ENCODE assay signal across 9 mouse cellular contexts in genomic region chr11:53958984-53959383, GRCm38 (mm10). TPM values are rescaled to one million over a fixed set of nuclear protein-coding genes. Genes with fewer than 3 reads are reported as not detected.
DNase-seq lines count a peak whose midpoint lies in the region; ATAC-seq and TF ChIP-seq lines count a peak whose summit lies in the region.
"Had no signal": no experiment of that assay in that cellular context is flagged by ENCODE, and none has a peak within 500 bp of the region (broad histone marks: within the 10 kb centered on the region; RNA-seq: fewer than 3 reads in every experiment).

No protein-coding gene starts in this region.

- TF ChIP-seq POLR2A in small intestine, adult 2 months (IDR thresholded peaks at IDR 0.05; ENCODE audit: low read depth, low read length), result no peak

- no peak for ATAC-seq in kidney, embryonic 14.5 days (ENCODE audit: low FRiP score, low TSS enrichment)
- no peak for ATAC-seq in embryonic facial prominence, embryonic 14.5 days (ENCODE audit: low read depth)

- peak; percentile 69; the same call in 1 of the 2 replicates for TF ChIP-seq CTCF in small intestine, adult 2 months (IDR thresholded peaks at IDR 0.05; ENCODE audit: extremely low read depth, insufficient read length, insufficient replicate concordance, low read depth, low read length)

- no peaks in the 10 kb centered on the region for H3K27me3 ChIP-seq in kidney, embryonic 14.5 days (ENCODE audit: control insufficient read depth, insufficient read depth, low read length)
- H3K27me3 ChIP-seq in embryonic facial prominence, embryonic 14.5 days (replicated peaks; ENCODE audit: control insufficient read depth, insufficient read depth, low read length), result no peaks in the 10 kb centered on the region
- no peaks in the 10 kb centered on the region for H3K27me3 ChIP-seq in small intestine, adult 2 months (ENCODE audit: control insufficient read depth, insufficient read depth, low read length)

- no peaks in the 10 kb centered on the region for H3K4me1 ChIP-seq in kidney, embryonic 14.5 days (ENCODE audit: control insufficient read depth, insufficient read depth, low read length)
- no peaks in the 10 kb centered on the region for H3K4me1 ChIP-seq in embryonic facial prominence, embryonic 14.5 days (ENCODE audit: control insufficient read depth, insufficient read depth, low read length)
- 0 out of 2 replicates have a peak, but pooled peaks cover 3% of the 10 kb centered on the region for H3K4me1 ChIP-seq in small intestine, adult 2 months (ENCODE audit: control insufficient read depth, insufficient read depth, insufficient read length, low read length)

- no peak overlapping the region for H3K4me3 ChIP-seq in kidney, embryonic 14.5 days (ENCODE audit: low read length)
- no peak overlapping the region for H3K4me3 ChIP-seq in embryonic facial prominence, embryonic 14.5 days (ENCODE audit: low read depth, low read length)
- H3K4me3 ChIP-seq in small intestine, adult 2 months (ENCODE audit: low read depth, low read length), result peak overlapping the region; percentile 54

- no peak overlapping the region for H3K9ac ChIP-seq in kidney, embryonic 14.5 days (ENCODE audit: low read depth, low read length)
- H3K9ac ChIP-seq in embryonic facial prominence, embryonic 14.5 days (ENCODE audit: low read depth, low read length), result no peak overlapping the region

- peak; percentile 35 for DNase-seq in kidney, adult 11 months
- DNase-seq in right cerebral cortex, postnatal 14 days, result peak; percentile 7
- no peak for DNase-seq in right cerebral cortex, postnatal 36 days (ENCODE audit: low spot score in 2 of 2)
- peak; percentile 9 for DNase-seq in embryonic facial prominence, embryonic 14.5 days (ENCODE audit: low spot score)
- DNase-seq in yolk sac, embryonic 10.5 days (ENCODE audit: low spot score), result no peak
- DNase-seq in cerebellum, adult 9-10 months, result no peak
- DNase-seq: cerebellum, adult 11-12 months had no signal

- no peak overlapping the region for H3K27ac ChIP-seq in kidney, embryonic 14.5 days (ENCODE audit: low read depth, low read length)
- no peak overlapping the region for H3K27ac ChIP-seq in embryonic facial prominence, embryonic 14.5 days (replicated peaks; ENCODE audit: low read depth, low read length)
- H3K27ac ChIP-seq in small intestine, adult 2 months (ENCODE audit: insufficient read depth, low read depth, low read length), result peak overlapping the region; percentile 92

- H3K4me2 ChIP-seq in kidney, embryonic 14.5 days (replicated peaks; ENCODE audit: low read depth, low read length), result no peak overlapping the region
- no peak overlapping the region for H3K4me2 ChIP-seq in embryonic facial prominence, embryonic 14.5 days (ENCODE audit: low read depth, low read length)

- H3K9me3 ChIP-seq in kidney, embryonic 14.5 days (ENCODE audit: control insufficient read depth, low read length), result no peaks in the 10 kb centered on the region
- no peaks in the 10 kb centered on the region for H3K9me3 ChIP-seq in embryonic facial prominence, embryonic 14.5 days (ENCODE audit: control insufficient read depth, low read length)

- H3K36me3 ChIP-seq in kidney, embryonic 14.5 days (ENCODE audit: control insufficient read depth, insufficient read depth, low read length), result no peaks in the 10 kb centered on the region
- H3K36me3 ChIP-seq in embryonic facial prominence, embryonic 14.5 days (ENCODE audit: control insufficient read depth, insufficient read depth, low read length), result no peaks in the 10 kb centered on the region
- peaks cover 13% of the 10 kb centered on the region for H3K36me3 ChIP-seq in small intestine, adult 2 months (ENCODE audit: control insufficient read depth, insufficient read depth, low read length)

- 51% methylated on average over 3 of the region's 3 CpGs for WGBS in kidney, embryonic 14.5 days
- 43% methylated on average over 3 of the region's 3 CpGs for WGBS in embryonic facial prominence, embryonic 14.5 days
- 16% methylated on average over 3 of the region's 3 CpGs for WGBS in small intestine, adult 2 months

RNA-seq across cellular contexts. Expression of gene Slc22a21, which starts 21.1 kb away (rescaled TPM):
- polyA plus RNA-seq in kidney, embryonic 14.5 days (2014; fragmentation: Nextera tagmentation; extraction: Ambion mirVana), result 5.2 and 5.5 TPM in 2 replicates
- 4.0 and 4.9 TPM in 2 replicates for polyA plus RNA-seq in embryonic facial prominence, embryonic 14.5 days (2014; fragmentation: Nextera tagmentation; extraction: Ambion mirVana)
- 3.6 and 7.6 TPM in 2 replicates for polyA plus RNA-seq in small intestine, adult 2 months (2012; rRNA removed)

Comparison
In these comparisons a context has a peak if more than half of its experiments do, and no peak if none do; other contexts are left out.
1. DNase-seq: peak in kidney, adult 11 months (single experiment), right cerebral cortex, postnatal 14 days (single experiment) and embryonic facial prominence, embryonic 14.5 days (single experiment); none in right cerebral cortex, postnatal 36 days (0 of 2), yolk sac, embryonic 10.5 days (single experiment) and cerebellum, adult 9-10 months (single experiment).